Mouse (Mus musculus): ENCODE measurements around the gene Gm1113. TPM values are rescaled to one million over a fixed set of nuclear protein-coding genes. Genes with fewer than 3 reads are reported as not detected.

The Gm1113 gene
- polyA plus RNA-seq, 1 experiment from 2014 or later: not detected

DNA sequence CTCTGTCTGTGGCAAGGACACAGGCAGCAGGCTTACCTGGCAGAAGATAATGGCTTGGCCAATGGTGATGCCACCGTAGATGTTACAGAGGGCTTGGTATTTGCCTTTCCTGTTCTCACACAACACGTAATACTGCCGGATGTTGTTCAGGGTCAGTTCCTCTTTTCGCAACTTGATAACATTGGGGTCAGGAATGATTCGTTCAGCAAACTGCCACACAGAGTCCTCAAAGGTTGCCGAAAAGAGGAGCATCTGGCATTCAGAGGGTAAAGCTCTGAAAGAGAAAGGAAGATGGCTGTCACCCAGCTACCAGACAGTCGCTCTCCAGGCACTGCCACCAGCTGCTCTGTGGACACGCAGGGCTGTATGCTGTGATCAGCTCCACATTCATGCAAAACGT, 28.7 kb upstream of the Gm1113 start:
- H3K27ac ChIP-seq (ENCODE audit: low read length): no peak overlapping the region
- H3K27me3 ChIP-seq (ENCODE audit: control insufficient read depth, insufficient read depth, low read depth, low read length): no peaks in the 10 kb centered on the region
- no peaks in the 10 kb centered on the region for H3K4me1 ChIP-seq (replicated peaks; ENCODE audit: control insufficient read depth, insufficient read depth, low read length)
- WGBS: 64% methylated on average over 9 of the region's 9 CpGs
- no peak overlapping the region for H3K9ac ChIP-seq (ENCODE audit: low read length)
- no peak overlapping the region for H3K4me2 ChIP-seq (ENCODE audit: low read depth, low read length)
- no peaks in the 10 kb centered on the region for H3K36me3 ChIP-seq (ENCODE audit: control insufficient read depth, insufficient read depth, low read length)
- no peaks in the 10 kb centered on the region for H3K9me3 ChIP-seq (ENCODE audit: control insufficient read depth, low read length)
- ATAC-seq (ENCODE audit: low read depth): no peak
- H3K4me3 ChIP-seq (ENCODE audit: low read length): no peak overlapping the region

GRCm38 (mm10) chr9:35545704-35546103, 27.6 kb upstream of the Gm1113 start:
- H3K36me3 ChIP-seq (ENCODE audit: control insufficient read depth, insufficient read depth, low read length): no peaks in the 10 kb centered on the region
- WGBS: 68% methylated on average over 12 of the region's 12 CpGs
- no peak overlapping the region for H3K27ac ChIP-seq (ENCODE audit: low read length)
- H3K27me3 ChIP-seq (ENCODE audit: control insufficient read depth, insufficient read depth, low read depth, low read length): no peaks in the 10 kb centered on the region
- no peak for ATAC-seq (ENCODE audit: low read depth)
- no peak overlapping the region for H3K4me3 ChIP-seq (ENCODE audit: low read length)
- H3K4me2 ChIP-seq (ENCODE audit: low read depth, low read length): no peak overlapping the region
- H3K9ac ChIP-seq (ENCODE audit: low read length): no peak overlapping the region
- no peaks in the 10 kb centered on the region for H3K4me1 ChIP-seq (replicated peaks; ENCODE audit: control insufficient read depth, insufficient read depth, low read length)
- no peaks in the 10 kb centered on the region for H3K9me3 ChIP-seq (ENCODE audit: control insufficient read depth, low read length)

DNA sequence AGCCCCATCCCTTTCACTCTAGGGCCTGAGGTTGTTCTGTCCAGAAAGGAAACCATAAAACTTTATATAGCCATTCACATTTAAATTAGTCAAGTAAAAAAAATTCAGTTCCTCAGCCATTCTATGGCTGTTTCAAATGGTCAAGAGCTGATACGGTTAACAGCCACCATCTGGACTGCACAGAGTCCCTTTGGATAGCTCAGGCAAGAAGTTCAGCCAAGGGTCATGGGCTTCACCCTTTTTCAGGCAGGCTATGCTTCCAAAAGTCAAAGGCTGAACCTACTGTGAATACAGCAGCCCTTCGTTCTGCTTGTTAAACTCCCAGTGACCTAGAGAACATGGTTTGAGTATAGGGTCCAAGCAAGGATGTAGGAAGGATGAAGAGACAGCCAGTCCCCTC, 26.6 kb upstream of the Gm1113 start:
- no peaks in the 10 kb centered on the region for H3K9me3 ChIP-seq (ENCODE audit: control insufficient read depth, low read length)
- H3K4me2 ChIP-seq (ENCODE audit: low read depth, low read length): no peak overlapping the region
- H3K36me3 ChIP-seq (ENCODE audit: control insufficient read depth, insufficient read depth, low read length): no peaks in the 10 kb centered on the region
- 64% methylated on average over 2 of the region's 2 CpGs for whole genome bisulfite sequencing
- ATAC-seq (ENCODE audit: low read depth): no peak
- no peak overlapping the region for H3K27ac ChIP-seq (ENCODE audit: low read length)
- no peak overlapping the region for H3K9ac ChIP-seq (ENCODE audit: low read length)
- H3K27me3 ChIP-seq (ENCODE audit: control insufficient read depth, insufficient read depth, low read depth, low read length): no peaks in the 10 kb centered on the region
- no peak overlapping the region for H3K4me3 ChIP-seq (ENCODE audit: low read length)
- H3K4me1 ChIP-seq (replicated peaks; ENCODE audit: control insufficient read depth, insufficient read depth, low read length): no peaks in the 10 kb centered on the region

GRCm38 (mm10) chr9:35543099-35543860, 25.2 kb upstream of the Gm1113 start:
- H3K4me3 ChIP-seq (ENCODE audit: low read length): no peak overlapping the region

GRCm38 (mm10) chr9:35541941-35542340, 23.9 kb upstream of the Gm1113 start:
- ATAC-seq (ENCODE audit: low read depth): no peak
- H3K27me3 ChIP-seq (ENCODE audit: control insufficient read depth, insufficient read depth, low read depth, low read length): no peaks in the 10 kb centered on the region
- WGBS: 62% methylated on average over 6 of the region's 6 CpGs
- no peaks in the 10 kb centered on the region for H3K36me3 ChIP-seq (ENCODE audit: control insufficient read depth, insufficient read depth, low read length)
- no peak overlapping the region for H3K4me2 ChIP-seq (ENCODE audit: low read depth, low read length)
- H3K4me3 ChIP-seq (ENCODE audit: low read length): no peak overlapping the region
- no peaks in the 10 kb centered on the region for H3K4me1 ChIP-seq (replicated peaks; ENCODE audit: control insufficient read depth, insufficient read depth, low read length)
- no peak overlapping the region for H3K9ac ChIP-seq (ENCODE audit: low read length)
- no peaks in the 10 kb centered on the region for H3K9me3 ChIP-seq (ENCODE audit: control insufficient read depth, low read length)
- H3K27ac ChIP-seq (ENCODE audit: low read length): no peak overlapping the region

More at GRCm38 (mm10) chr9:35543099-35543860, 25.2 kb upstream of the Gm1113 start:
- H3K27ac ChIP-seq (ENCODE audit: low read length): no peak overlapping the region
- H3K27me3 ChIP-seq (ENCODE audit: control insufficient read depth, insufficient read depth, low read depth, low read length): no peaks in the 10 kb centered on the region
- H3K4me2 ChIP-seq (ENCODE audit: low read depth, low read length): no peak overlapping the region
- no peaks in the 10 kb centered on the region for H3K36me3 ChIP-seq (ENCODE audit: control insufficient read depth, insufficient read depth, low read length)
- H3K4me1 ChIP-seq (replicated peaks; ENCODE audit: control insufficient read depth, insufficient read depth, low read length): no peaks in the 10 kb centered on the region
- WGBS: 79% methylated on average over 14 of the region's 14 CpGs
- no peak overlapping the region for H3K9ac ChIP-seq (ENCODE audit: low read length)
- H3K9me3 ChIP-seq (ENCODE audit: control insufficient read depth, low read length): no peaks in the 10 kb centered on the region
- ATAC-seq (ENCODE audit: low read depth): no peak

GRCm38 (mm10) chr9:35541488-35541887, 23.4 kb upstream of the Gm1113 start:
- Histone ChIP-seq H3K27me3 (ENCODE audit: control insufficient read depth, insufficient read depth, low read depth, low read length) (no peaks in the 10 kb centered on the region), H3K36me3 (ENCODE audit: control insufficient read depth, insufficient read depth, low read length) (no peaks in the 10 kb centered on the region), H3K4me1 (replicated peaks; ENCODE audit: control insufficient read depth, insufficient read depth, low read length) (no peaks in the 10 kb centered on the region), H3K4me3 (ENCODE audit: low read length) (no peak overlapping the region), H3K9ac (ENCODE audit: low read length) (no peak overlapping the region), H3K27ac (ENCODE audit: low read length) (no peak overlapping the region), H3K9me3 (ENCODE audit: control insufficient read depth, low read length) (no peaks in the 10 kb centered on the region), H3K4me2 (ENCODE audit: low read depth, low read length) (no peak overlapping the region)
- WGBS: 6% methylated on average over 6 of the region's 6 CpGs
- peak; percentile 80 for ATAC-seq (ENCODE audit: low read depth)

DNA sequence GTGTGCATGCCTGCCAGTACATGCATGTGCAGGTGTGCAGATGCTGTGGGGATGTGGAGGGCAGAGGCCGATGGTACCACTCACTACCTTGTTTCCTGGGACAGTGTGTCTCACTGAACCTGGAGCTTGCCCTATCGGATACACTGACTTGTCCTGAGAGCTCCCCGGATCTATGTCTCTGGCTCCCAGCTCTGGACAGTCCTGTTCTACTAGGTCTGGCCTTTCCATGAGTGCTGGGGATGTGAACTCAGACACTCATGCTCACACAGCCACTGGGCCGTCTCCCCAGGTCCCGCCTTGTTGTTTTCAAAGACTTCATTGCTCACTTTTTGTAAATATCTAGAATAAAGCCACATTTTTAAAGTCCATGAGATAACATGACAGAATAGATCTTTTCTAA, 23.0 kb upstream of the Gm1113 start:
- no peaks in the 10 kb centered on the region for H3K4me1 ChIP-seq (replicated peaks; ENCODE audit: control insufficient read depth, insufficient read depth, low read length)
- no peaks in the 10 kb centered on the region for H3K27me3 ChIP-seq (ENCODE audit: control insufficient read depth, insufficient read depth, low read depth, low read length)
- no peak overlapping the region for H3K4me3 ChIP-seq (ENCODE audit: low read length)
- ATAC-seq (ENCODE audit: low read depth): no peak
- no peak overlapping the region for H3K9ac ChIP-seq (ENCODE audit: low read length)
- H3K9me3 ChIP-seq (ENCODE audit: control insufficient read depth, low read length): no peaks in the 10 kb centered on the region
- no peak overlapping the region for H3K27ac ChIP-seq (ENCODE audit: low read length)
- H3K4me2 ChIP-seq (ENCODE audit: low read depth, low read length): no peak overlapping the region
- 68% methylated on average over 5 of the region's 5 CpGs for WGBS
- H3K36me3 ChIP-seq (ENCODE audit: control insufficient read depth, insufficient read depth, low read length): no peaks in the 10 kb centered on the region

- Histone ChIP-seq H3K4me1 (replicated peaks; ENCODE audit: control insufficient read depth, insufficient read depth, low read length) (no peaks in the 10 kb centered on the region), H3K4me3 (ENCODE audit: low read length) (no peak overlapping the region), H3K36me3 (ENCODE audit: control insufficient read depth, insufficient read depth, low read length) (no peaks in the 10 kb centered on the region), H3K4me2 (ENCODE audit: low read depth, low read length) (no peak overlapping the region), H3K9ac (ENCODE audit: low read length) (no peak overlapping the region), H3K27me3 (ENCODE audit: control insufficient read depth, insufficient read depth, low read depth, low read length) (no peaks in the 10 kb centered on the region), H3K9me3 (ENCODE audit: control insufficient read depth, low read length) (no peaks in the 10 kb centered on the region), H3K27ac (ENCODE audit: low read length) (no peak overlapping the region)
- ATAC-seq (ENCODE audit: low read depth): no peak
- 56% methylated on average over 13 of the region's 13 CpGs for WGBS
Observed at GRCm38 (mm10) chr9:35539001-35539750, 21.1 kb upstream of the Gm1113 start.

DNA sequence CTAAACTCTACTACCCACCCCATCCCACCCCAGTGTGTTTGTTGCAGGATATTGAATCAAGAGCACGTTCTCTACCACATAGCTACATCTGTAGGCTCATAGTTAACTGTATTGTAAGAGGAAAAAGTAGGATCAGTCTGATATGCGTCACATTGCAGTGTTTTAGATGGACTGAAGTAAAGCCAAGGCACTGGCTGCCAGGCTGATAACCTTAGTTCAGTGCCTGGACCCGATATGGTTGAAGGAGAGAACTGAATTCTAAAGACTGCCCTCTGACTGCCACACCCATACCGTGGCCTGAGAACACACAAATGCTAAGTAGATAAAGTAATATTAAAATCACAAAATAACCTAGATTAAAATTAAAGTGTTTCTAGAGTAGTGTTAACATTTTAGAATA, 17.8 kb upstream of the Gm1113 start:
- H3K4me3 ChIP-seq (ENCODE audit: low read length): no peak overlapping the region
- WGBS: 61% methylated on average over 4 of the region's 4 CpGs

More for the DNA sequence above, 17.8 kb upstream of the Gm1113 start:
- Histone ChIP-seq H3K9me3 (ENCODE audit: control insufficient read depth, low read length) (no peaks in the 10 kb centered on the region), H3K4me1 (replicated peaks; ENCODE audit: control insufficient read depth, insufficient read depth, low read length) (no peaks in the 10 kb centered on the region), H3K27me3 (ENCODE audit: control insufficient read depth, insufficient read depth, low read depth, low read length) (no peaks in the 10 kb centered on the region), H3K36me3 (ENCODE audit: control insufficient read depth, insufficient read depth, low read length) (no peaks in the 10 kb centered on the region), H3K4me2 (ENCODE audit: low read depth, low read length) (no peak overlapping the region), H3K9ac (ENCODE audit: low read length) (no peak overlapping the region), H3K27ac (ENCODE audit: low read length) (no peak overlapping the region)
- ATAC-seq (ENCODE audit: low read depth): no peak

All from lung, embryonic 16.5 days (tissue).